Mouse (Mus musculus) adrenal gland, adult 18-20 months (tissue): ENCODE data around the gene Slc35e3. TPM values are rescaled to one million over a fixed set of nuclear protein-coding genes. Genes with fewer than 3 reads are reported as not detected.

Experiments used
- DNase-seq, 2 experiments: peaks; one replicate each; pipeline ENCODE4 v3.0.0; 2021 to 2022; ENCODE audit warnings: low spot score in 2 of 2
- total RNA-seq, 2 experiments: library from RNA; stranded (reverse); gene quantifications; 1 replicate in 1 of 2; 2 replicates in 1 of 2; pipeline ENCODE4 v1.2.3; 2021

Gene Slc35e3
- total RNA-seq, 2 experiments from 2014 or later, result 13.1 to 15.0 TPM

GRCm38 (mm10) chr10:117777103-117777470, 30.9 kb upstream of the Slc35e3 start:
- no peak for DNase-seq

DNA sequence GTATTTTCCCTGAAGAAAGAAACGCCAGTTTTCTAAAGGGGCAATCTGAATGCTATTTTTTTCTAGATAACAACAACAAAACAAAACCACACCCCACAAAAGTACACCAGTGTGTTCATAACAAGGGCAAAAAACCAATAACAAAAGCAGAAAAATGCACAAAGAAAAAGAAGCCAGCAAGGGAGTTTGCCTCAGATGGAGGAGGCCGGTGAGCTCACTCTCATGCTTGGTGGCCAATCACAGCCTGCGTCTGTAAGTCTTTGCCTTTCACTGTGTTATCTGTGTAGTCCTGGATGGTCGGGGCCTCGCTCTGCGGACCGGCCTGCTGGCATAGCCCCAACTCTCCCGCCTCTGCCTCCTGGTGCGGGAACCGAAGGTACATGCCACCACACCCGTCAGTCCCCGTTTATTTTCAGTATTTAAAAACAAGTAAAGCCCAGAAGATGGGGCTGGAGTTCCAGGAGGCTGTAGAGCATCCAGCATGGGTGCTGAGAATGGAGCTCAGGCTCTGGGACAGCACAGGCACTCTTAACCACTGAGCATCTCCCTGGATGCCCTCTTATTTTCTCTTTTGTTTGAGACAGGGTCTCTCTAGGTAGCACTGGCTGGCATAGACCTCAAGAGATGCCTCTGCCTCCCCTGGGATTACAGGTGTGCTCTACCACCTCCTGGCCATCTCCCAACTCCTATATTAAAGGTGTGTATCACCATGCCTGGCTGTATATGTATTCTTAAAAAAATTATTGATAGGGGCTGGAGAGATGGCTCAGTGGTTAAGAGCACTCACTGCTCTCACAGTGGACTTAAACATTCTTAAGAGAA, 30.3 kb upstream of the Slc35e3 start:
- no peak for DNase-seq

DNA sequence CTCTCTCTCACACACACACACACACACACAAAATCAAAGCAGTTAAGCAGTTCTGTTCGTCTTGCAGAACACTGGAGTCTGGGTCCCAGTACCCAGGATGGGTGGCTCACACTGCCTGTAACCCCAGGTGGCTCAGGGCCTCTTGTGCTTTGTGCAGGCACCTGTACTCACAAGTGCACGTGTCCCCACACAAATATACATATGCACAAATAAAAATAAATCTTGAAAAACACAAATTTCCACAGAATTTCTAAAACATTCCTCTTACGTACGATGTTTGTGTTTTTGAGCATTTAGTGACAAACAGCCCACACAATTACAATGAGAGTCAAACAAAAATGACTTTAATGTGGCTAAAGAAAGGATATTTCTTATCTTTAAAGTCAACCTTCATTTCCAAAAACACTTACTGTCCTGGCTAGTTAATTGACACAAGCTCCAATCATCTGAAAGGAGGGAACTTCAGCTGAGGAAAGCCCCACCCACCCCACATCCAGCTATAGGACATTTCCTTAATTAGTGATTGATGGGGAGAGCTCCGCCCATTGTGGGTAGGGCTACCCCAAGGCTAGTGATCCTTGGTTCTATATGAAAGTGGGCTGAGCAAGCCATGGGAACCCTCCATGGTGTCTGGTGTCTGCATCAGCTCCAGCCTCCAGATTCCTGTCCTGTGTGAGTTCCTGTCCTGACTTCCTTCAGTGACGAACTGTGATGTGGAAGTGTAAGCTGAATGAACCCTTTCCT, 29.4 kb upstream of the Slc35e3 start:
- no peak for DNase-seq

DNA sequence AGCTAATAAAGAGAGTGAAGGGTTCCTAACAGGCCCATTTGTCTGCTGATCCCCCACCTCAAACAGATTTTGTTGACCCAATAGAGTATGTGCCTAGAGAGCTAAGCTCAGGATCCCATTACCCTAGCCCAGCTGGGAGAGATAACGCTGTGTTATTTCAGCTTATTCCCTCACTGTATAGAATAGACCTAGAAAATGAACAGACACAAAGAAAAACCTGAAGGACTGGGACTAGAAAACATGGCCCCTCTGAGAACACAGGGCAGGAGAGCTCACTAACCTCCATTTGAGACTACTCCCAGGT, 28.6 kb upstream of the Slc35e3 start:
- DNase-seq, result no peak

GRCm38 (mm10) chr10:117774011-117774816, 28.0 kb upstream of the Slc35e3 start:
- DNase-seq, result no peak

DNA sequence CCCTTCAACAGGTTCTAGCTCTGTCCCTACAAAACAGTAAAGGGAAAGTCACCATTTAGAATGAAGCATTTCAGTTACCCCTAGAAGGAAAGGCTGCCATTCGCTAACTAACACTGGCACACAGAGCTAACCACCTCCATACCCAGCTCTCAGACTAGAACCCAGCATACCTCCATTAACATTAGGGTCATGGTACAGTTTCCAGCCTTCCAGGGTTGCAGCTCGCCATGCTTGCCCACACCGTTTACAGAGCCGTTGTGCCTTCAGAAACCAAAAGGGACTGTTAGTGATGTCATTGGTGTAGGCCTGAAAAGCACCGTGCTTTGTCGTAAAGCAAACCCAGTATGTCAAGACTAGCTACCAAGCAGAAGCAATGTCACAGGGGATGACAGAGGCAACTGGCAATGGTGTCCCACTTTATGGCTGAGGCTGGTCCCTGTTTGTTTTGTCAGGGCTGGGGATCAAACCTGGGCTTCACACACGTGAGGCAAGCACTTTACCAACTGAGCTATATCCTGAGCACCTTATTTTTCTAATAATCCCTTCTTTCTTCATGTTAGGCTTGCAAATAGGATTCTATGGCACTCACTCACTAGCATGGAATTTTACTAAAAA, 27.0 kb upstream of the Slc35e3 start:
- no peak for DNase-seq

- no peak for DNase-seq
Observed at GRCm38 (mm10) chr10:117772364-117773105, 26.4 kb upstream of the Slc35e3 start.

DNA sequence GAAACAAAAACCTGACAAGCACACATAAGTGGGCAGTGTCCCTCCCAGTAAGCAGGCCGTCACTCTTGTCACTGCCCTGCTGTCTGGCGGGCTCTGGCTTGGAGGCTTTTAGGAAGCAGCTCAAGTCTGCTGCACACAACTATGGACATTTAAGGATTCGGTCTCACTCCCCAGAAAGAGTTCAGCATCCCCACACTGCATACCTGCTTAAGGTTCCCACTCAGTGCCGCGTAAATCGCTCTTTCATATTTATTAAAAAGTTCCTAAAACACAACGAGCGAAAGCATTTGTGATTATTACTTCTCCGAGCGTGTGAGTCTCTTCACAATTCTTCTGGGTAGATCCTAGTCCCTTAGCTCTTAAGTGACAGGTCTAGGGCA, 25.0 kb upstream of the Slc35e3 start:
- no peak for DNase-seq

DNA sequence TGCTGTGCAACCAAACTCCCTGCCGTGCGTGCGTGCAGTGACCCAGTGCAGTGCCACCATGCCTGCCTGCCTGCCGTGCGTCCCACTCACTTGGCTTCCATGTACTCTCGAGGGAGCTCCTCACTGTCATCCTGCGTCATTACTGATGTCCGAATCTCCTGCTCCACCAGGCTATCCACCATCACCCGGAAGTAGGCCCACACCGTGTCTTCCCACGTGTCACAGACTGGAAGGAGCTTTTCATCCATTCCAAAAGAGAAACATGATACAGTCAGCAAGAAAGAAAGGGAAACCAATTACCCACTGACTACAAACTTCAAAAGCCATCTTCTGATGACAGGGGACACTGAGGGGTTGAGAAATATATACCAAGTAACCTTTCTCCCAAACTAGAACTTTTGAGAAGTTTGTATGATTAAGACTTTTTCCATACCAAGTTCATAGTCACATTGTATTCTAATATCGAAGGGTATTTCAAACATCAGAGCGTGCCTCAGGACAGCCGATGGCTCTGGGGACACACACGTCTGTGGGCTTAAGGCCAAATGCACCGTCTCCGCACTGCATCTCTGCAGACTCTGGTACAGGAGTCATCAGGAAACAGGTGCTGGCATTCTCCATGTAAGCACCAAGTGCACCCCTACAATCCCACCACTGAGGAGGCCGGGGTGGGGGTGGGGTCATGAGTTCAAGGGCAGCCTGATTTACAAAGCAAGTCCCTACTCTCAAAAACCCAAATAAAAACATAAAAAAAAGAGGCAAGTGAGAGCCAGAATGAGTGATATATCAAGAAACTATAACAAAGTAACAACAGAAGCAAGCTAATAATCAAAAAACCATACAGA, 24.3 kb upstream of the Slc35e3 start:
- DNase-seq, result no peak

DNA sequence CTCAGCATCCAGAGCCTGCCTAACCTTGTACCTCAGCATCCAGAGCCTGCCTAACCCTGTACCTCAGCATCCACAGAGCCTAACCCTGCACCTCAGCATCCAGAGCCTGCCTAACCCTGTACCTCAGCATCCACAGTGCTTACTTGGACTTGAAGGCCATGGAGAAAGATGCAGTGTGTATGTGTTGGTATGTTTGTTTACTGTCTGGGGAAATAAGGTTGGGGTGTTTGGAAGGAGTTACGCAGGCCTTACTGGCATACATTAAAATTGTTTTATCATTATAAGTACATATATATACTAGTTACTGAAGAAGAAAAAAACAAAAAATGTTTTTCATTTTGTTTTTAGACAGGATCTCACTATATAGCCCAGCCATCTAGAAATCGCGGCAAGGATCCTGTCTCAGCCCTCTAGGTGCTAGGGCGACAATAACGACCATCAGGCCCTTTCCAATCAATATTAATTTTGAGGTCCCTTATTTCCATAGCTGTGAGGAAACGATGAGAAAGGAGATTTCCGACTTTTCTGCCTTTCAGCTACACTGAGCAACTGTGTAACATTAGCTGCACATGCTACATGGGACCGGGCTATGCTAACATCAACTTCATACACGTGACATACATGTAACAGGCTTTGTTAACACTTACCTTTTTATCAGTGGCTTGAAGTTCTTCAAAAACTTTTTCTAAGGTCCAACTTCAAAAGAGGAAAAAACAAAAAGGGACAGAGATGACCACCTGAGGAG, 23.5 kb upstream of the Slc35e3 start:
- no peak for DNase-seq

GRCm38 (mm10) chr10:117768141-117768440, 21.9 kb upstream of the Slc35e3 start:
- DNase-seq, result no peak

DNA sequence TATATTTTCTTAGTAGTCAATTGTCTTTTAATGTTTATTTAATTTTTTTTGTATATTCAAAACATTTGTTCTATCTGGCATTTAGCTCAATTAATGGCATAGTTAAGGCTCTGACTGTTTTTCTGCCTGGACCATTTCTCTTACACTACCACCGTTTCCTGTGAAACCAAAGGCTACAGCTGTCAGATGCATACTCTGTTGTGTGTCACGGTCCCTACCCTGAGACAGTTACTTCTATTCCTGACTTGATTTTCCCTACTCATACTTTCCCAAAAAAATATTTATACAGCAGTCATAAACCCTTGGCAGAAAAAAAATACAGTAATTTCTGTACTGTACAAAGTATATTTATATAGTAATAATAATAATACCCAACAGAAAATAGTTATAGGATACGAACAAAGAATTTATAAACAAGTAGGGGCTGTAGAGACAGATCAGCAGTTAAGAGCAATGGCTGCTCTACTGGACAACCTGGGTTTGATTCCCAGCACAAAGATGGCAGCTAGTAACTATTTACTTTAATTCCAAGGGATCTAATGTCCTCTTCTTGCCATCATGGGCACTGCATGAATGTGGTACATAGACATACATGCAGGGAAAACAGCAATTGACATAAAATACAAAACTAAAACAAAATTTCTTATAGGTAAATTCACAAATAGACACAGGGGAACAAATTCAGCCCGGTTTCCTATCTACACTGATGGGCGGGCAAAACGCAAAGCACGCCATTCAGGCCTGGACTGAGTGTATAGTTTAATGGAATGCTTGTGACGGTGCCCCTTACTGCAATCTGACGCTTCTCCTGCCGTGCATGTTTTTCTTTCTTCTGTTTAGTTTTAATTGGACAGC, 21.3 kb upstream of the Slc35e3 start:
- no peak for DNase-seq

GRCm38 (mm10) chr10:117766896-117767160, 20.7 kb upstream of the Slc35e3 start:
- DNase-seq, result no peak

GRCm38 (mm10) chr10:117766111-117766895, 20.1 kb upstream of the Slc35e3 start:
- no peak for DNase-seq

- DNase-seq, result no peak
Observed at GRCm38 (mm10) chr10:117765116-117765894, 19.1 kb upstream of the Slc35e3 start.

GRCm38 (mm10) chr10:117764598-117764997, 18.4 kb upstream of the Slc35e3 start:
- no peak for DNase-seq

DNA sequence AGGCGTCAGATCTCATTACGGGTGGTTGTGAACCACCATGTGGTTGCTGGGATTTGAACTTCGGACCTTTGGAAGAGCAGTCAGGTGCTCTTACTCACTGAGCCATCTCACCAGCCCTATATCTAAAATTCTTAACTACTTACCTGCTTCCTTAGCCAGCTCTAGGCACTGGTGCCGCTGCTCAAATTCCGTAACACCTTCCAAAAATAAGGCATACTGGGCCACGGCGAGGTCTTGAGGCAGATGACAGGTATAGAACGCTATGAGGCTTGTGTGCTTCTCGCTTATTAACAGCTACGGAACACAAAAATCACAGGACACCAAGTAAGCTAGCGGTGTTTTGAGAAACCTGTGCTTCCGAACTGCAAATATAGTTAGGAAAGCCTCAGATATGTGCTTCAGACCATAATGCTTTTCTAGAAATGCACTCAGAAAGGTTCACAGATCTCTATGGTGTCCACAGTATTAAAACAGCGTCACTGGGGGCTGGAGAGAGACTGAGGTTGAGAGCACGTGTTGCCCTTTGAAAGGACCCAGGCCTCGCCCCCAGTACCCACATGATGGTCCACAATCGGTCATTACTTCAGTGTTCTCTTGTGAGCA, 17.5 kb upstream of the Slc35e3 start:
- no peak for DNase-seq
